Mouse (Mus musculus) G1E (cell line): ENCODE results near the gene Med31.

Experiments
- CTCF ChIP-seq: IDR thresholded peaks from 2 replicates; pipeline ENCODE4 v1.5.1; 2012; ENCODE audit warnings: low read depth, low read length, inconsistent platforms, mixed read lengths
- GATA1 ChIP-seq: IDR thresholded peaks from 2 replicates; pipeline ENCODE4 v1.6.1; 2012; ENCODE audit warnings: borderline replicate concordance, low read length, inconsistent platforms, mixed read lengths
- GATA2 ChIP-seq: IDR thresholded peaks from 2 replicates; pipeline ENCODE4 v1.6.1; 2012; ENCODE audit warnings: low read depth, low read length, inconsistent platforms, borderline replicate concordance
- POLR2AphosphoS5 ChIP-seq: IDR thresholded peaks from 2 replicates; pipeline ENCODE4 v1.6.1; 2012; ENCODE audit warnings: low read depth, low read length, inconsistent platforms; ENCODE audit not compliant: insufficient replicate concordance
- TAL1 ChIP-seq: conservative IDR thresholded peaks from 2 replicates; pipeline ENCODE4 v1.6.1; 2012; ENCODE audit warnings: low read depth, low read length, inconsistent platforms, mixed read lengths

- TF ChIP-seq GATA1 (no peak), CTCF (no peak), TAL1 (no peak), POLR2AphosphoS5 (no peak), GATA2 (no peak)
Measured at GRCm38 (mm10) chr11:72173506-72173905, 41.9 kb downstream of the Med31 start.
